Comparison of ENCODE assay signal across 10 mouse cellular contexts in the genomic region with DNA sequence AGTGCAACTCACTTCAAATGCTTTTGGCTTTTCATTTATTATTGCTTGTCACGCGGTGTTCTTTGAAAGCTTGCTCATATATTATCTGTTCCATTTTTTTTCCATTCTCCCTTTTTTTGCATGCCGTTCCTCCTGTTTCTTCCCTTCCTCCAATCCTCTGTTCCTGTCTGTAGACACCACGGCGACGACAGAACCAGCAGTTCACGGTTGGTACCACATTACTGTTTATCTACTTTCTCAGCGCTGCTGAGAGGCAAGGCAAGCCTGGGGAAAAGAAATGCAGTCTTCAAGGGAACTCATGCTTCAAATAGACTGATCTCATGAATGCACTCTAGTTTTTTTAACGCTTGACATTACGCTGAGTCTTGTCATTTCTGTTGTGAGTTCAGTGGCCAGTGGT.
A peak's percentile ranks its signal among the peaks of the same experiment; 100 is the strongest.
DNase-seq lines count a peak whose midpoint lies in the region; ATAC-seq and TF ChIP-seq lines count a peak whose summit lies in the region.
"Had no signal": no experiment of that assay in that cellular context is flagged by ENCODE, and none has a peak within 500 bp of the region (broad histone marks: within the 10 kb centered on the region; RNA-seq: fewer than 3 reads in every experiment).

No protein-coding gene starts in this region.

- 38% methylated on average over 10 of the region's 10 CpGs for WGBS in intestine, embryonic 14.5 days
- WGBS in intestine, postnatal 0 days, result 40% methylated on average over 10 of the region's 10 CpGs
- WGBS in embryonic facial prominence, embryonic 14.5 days, result 42% methylated on average over 10 of the region's 10 CpGs
- WGBS in hindbrain, embryonic 11.5 days, result 42% methylated on average over 10 of the region's 10 CpGs
- 26% methylated on average over 10 of the region's 10 CpGs for WGBS in midbrain, embryonic 15.5 days

- peaks cover 5% of the 10 kb centered on the region; the same call in 1 of the 2 replicates for H3K4me1 ChIP-seq in intestine, embryonic 14.5 days (replicated peaks; ENCODE audit: control insufficient read depth, insufficient read depth, low read length)
- no peaks in the 10 kb centered on the region for H3K4me1 ChIP-seq in intestine, postnatal 0 days (replicated peaks; ENCODE audit: control insufficient read depth, insufficient read depth, low read length)
- H3K4me1 ChIP-seq in embryonic facial prominence, embryonic 14.5 days (ENCODE audit: control insufficient read depth, insufficient read depth, low read length), result peaks cover 16% of the 10 kb centered on the region
- no peaks in the 10 kb centered on the region; the same call in 1 of the 2 replicates for H3K4me1 ChIP-seq in hindbrain, embryonic 11.5 days (replicated peaks; ENCODE audit: control insufficient read depth, insufficient read depth, low read length)
- peaks cover 34% of the 10 kb centered on the region for H3K4me1 ChIP-seq in midbrain, embryonic 15.5 days

- no peak for DNase-seq in intestine, embryonic 14.5 days (ENCODE audit: low spot score)
- DNase-seq in embryonic facial prominence, embryonic 14.5 days (ENCODE audit: low spot score), result no peak
- DNase-seq in hindbrain, embryonic 11.5 days (ENCODE audit: low spot score), result no peak
- DNase-seq in thymus, postnatal 4 days, result no peak
- DNase-seq in spleen, postnatal 14 days (ENCODE audit: low spot score in 2 of 2), result no peak
- no peak for DNase-seq in T-cell, adult 2 months (ENCODE audit: low spot score)

- no peaks in the 10 kb centered on the region for H3K9me3 ChIP-seq in intestine, embryonic 14.5 days (ENCODE audit: control insufficient read depth, low read length)
- H3K9me3 ChIP-seq in intestine, postnatal 0 days (ENCODE audit: control insufficient read depth), result no peaks in the 10 kb centered on the region
- no peaks in the 10 kb centered on the region for H3K9me3 ChIP-seq in embryonic facial prominence, embryonic 14.5 days (ENCODE audit: control insufficient read depth, low read length)
- H3K9me3 ChIP-seq in hindbrain, embryonic 11.5 days (ENCODE audit: control insufficient read depth, low read length), result no peaks in the 10 kb centered on the region
- H3K9me3 ChIP-seq in midbrain, embryonic 15.5 days, result no peaks in the 10 kb centered on the region

- peak overlapping the region; percentile 38 for H3K4me2 ChIP-seq in intestine, embryonic 14.5 days (ENCODE audit: low read length)
- H3K4me2 ChIP-seq in intestine, postnatal 0 days (replicated peaks; ENCODE audit: low read depth), result no peak overlapping the region; the same call in 1 of the 2 replicates
- peak overlapping the region; percentile 50 for H3K4me2 ChIP-seq in embryonic facial prominence, embryonic 14.5 days (ENCODE audit: low read depth, low read length)
- H3K4me2 ChIP-seq in hindbrain, embryonic 11.5 days (replicated peaks; ENCODE audit: low read depth, low read length), result peak overlapping the region; percentile 43
- peak overlapping the region; percentile 46 for H3K4me2 ChIP-seq in midbrain, embryonic 15.5 days

- no peak for TF ChIP-seq CTCF in intestine, postnatal 0 days (IDR thresholded peaks at IDR 0.05; ENCODE audit: low read depth)

- ATAC-seq in intestine, embryonic 14.5 days (replicated peaks; ENCODE audit: low FRiP score, low TSS enrichment, low read depth), result no peak
- no peak for ATAC-seq in intestine, postnatal 0 days
- no peak for ATAC-seq in embryonic facial prominence, embryonic 14.5 days (ENCODE audit: low read depth)
- no peak for ATAC-seq in hindbrain, embryonic 11.5 days (ENCODE audit: low FRiP score)
- ATAC-seq in midbrain, embryonic 15.5 days (replicated peaks), result no peak
- ATAC-seq: inflammation-experienced regulatory T-cells, adult 6 months had no signal

- H3K27me3 ChIP-seq in intestine, embryonic 14.5 days (replicated peaks; ENCODE audit: control insufficient read depth, insufficient read depth, low read length), result no peaks in the 10 kb centered on the region
- H3K27me3 ChIP-seq in intestine, postnatal 0 days (replicated peaks; ENCODE audit: control insufficient read depth, insufficient read depth, low read length), result no peaks in the 10 kb centered on the region
- H3K27me3 ChIP-seq in embryonic facial prominence, embryonic 14.5 days (replicated peaks; ENCODE audit: control insufficient read depth, insufficient read depth, low read length), result no peaks in the 10 kb centered on the region
- H3K27me3 ChIP-seq in hindbrain, embryonic 11.5 days (ENCODE audit: control insufficient read depth, insufficient read depth, low read length), result no peaks in the 10 kb centered on the region
- H3K27me3 ChIP-seq in midbrain, embryonic 15.5 days (replicated peaks), result no peaks in the 10 kb centered on the region
- H3K27me3 ChIP-seq: CH12.LX had no signal

- no peaks in the 10 kb centered on the region for H3K36me3 ChIP-seq in intestine, embryonic 14.5 days (ENCODE audit: control insufficient read depth, insufficient read depth, low read length)
- no peaks in the 10 kb centered on the region for H3K36me3 ChIP-seq in intestine, postnatal 0 days (ENCODE audit: control insufficient read depth, insufficient read depth)
- no peaks in the 10 kb centered on the region for H3K36me3 ChIP-seq in embryonic facial prominence, embryonic 14.5 days (ENCODE audit: control insufficient read depth, insufficient read depth, low read length)
- H3K36me3 ChIP-seq in hindbrain, embryonic 11.5 days (ENCODE audit: control insufficient read depth, insufficient read depth, low read length), result no peaks in the 10 kb centered on the region
- H3K36me3 ChIP-seq in midbrain, embryonic 15.5 days (replicated peaks), result no peaks in the 10 kb centered on the region

- no peak overlapping the region for H3K27ac ChIP-seq in intestine, embryonic 14.5 days (ENCODE audit: low read depth)
- no peak overlapping the region for H3K27ac ChIP-seq in intestine, postnatal 0 days (ENCODE audit: low read depth, low read length)
- no peak overlapping the region for H3K27ac ChIP-seq in embryonic facial prominence, embryonic 14.5 days (replicated peaks; ENCODE audit: low read depth, low read length)
- H3K27ac ChIP-seq in hindbrain, embryonic 11.5 days (ENCODE audit: low read depth, low read length), result no peak overlapping the region
- H3K27ac ChIP-seq in midbrain, embryonic 15.5 days, result peak overlapping the region; percentile 38

- no peak overlapping the region for H3K4me3 ChIP-seq in intestine, embryonic 14.5 days (ENCODE audit: low read depth, low read length)
- no peak overlapping the region for H3K4me3 ChIP-seq in intestine, postnatal 0 days (ENCODE audit: low read depth, low read length)
- peak overlapping the region; percentile 18; the same call in 1 of the 2 replicates for H3K4me3 ChIP-seq in embryonic facial prominence, embryonic 14.5 days (ENCODE audit: low read depth, low read length)
- H3K4me3 ChIP-seq in hindbrain, embryonic 11.5 days (ENCODE audit: low read depth, low read length), result no peak overlapping the region; the same call in 1 of the 2 replicates
- H3K4me3 ChIP-seq in midbrain, embryonic 15.5 days, result peak overlapping the region; percentile 19; the same call in 1 of the 2 replicates

- H3K9ac ChIP-seq in intestine, embryonic 14.5 days (ENCODE audit: low read length), result no peak overlapping the region
- H3K9ac ChIP-seq in intestine, postnatal 0 days (ENCODE audit: low read depth, low read length), result no peak overlapping the region
- no peak overlapping the region for H3K9ac ChIP-seq in embryonic facial prominence, embryonic 14.5 days (ENCODE audit: low read depth, low read length)
- peak overlapping the region; percentile 38; the same call in 1 of the 2 replicates for H3K9ac ChIP-seq in hindbrain, embryonic 11.5 days (ENCODE audit: low read depth, low read length)
- no peak overlapping the region for H3K9ac ChIP-seq in midbrain, embryonic 15.5 days

Comparison
In these comparisons a context has a peak if more than half of its experiments do, and no peak if none do; other contexts are left out.
1. H3K4me3 ChIP-seq: peak in embryonic facial prominence, embryonic 14.5 days (single experiment) and midbrain, embryonic 15.5 days (single experiment); none in intestine, embryonic 14.5 days (single experiment), intestine, postnatal 0 days (single experiment) and hindbrain, embryonic 11.5 days (single experiment).